Mouse (Mus musculus) adrenal gland, adult (tissue): ENCODE data around the gene Fam169b.
"Not testable (repeated sequence)": the region's sequence is repeated elsewhere in the genome, so short reads cannot be mapped to it uniquely, and the experiment has no call there.

ENCODE experiments used
- DNase-seq, 2 experiments: peaks; one replicate each; pipeline ENCODE4 v3.0.0; 2022 to 2023; ENCODE audit warnings: low spot score in 1 of 2; ENCODE audit not compliant: inconsistent age in 2 of 2

Gene Fam169b

GRCm38 (mm10) chr7:68264028-68264453, 9.6 kb upstream of the Fam169b start, which contains the start of gene Pgpep1l:
Gene Pgpep1l (minus strand): TSS chr7:68264233.
- DNase-seq: peak; percentile 30 to 71

GRCm38 (mm10) chr7:68264531-68264930, 9.1 kb upstream of the Fam169b start:
- peak; percentile 6 to 46 for DNase-seq

DNA sequence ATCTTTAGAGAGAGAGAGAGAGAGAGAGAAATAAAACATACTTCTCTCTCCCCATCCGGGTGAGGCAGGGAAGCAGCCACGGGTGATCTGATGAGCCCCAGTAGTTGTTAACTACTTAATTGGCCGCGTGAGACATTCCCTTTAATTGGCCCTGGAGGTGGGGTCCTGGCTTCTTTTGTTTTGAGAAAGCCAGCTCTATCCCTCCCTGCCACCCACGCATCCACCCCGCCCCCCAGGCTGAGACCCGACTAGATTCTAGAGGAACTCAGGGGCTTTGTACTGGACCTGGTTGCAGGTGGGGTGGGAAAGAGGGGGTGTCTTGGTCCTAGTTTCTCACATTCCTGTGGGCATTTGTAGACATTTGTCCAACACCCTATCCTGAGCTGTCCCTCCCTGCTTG, 8.2 kb upstream of the Fam169b start:
- no peak for DNase-seq

- no peak for DNase-seq
These were observed 6.9 kb upstream of the Fam169b start for GRCm38 (mm10) chr7:68266691-68267090.

DNA sequence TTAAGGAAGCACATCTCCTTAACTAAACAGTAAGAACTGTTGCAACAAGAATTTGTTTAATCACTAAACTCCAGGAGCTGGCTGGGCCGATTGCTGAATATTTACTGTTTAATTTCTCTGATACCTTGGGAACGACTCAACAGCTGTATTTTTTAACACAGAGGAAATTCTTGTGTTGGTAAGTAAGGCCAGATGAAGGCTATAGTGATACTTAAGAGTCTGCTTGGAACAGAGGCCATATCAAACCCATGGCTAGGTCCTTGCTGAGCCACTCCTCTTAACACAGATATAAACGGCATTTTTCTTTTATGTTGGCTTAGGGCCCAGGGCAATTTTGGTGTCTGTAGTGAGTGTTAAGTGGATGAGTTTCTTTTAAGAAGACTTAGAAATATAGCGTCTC, 3.1 kb upstream of the Fam169b start:
- no peak for DNase-seq

- DNase-seq: no peak
These were observed 1.8 kb upstream of the Fam169b start for GRCm38 (mm10) chr7:68271816-68272215.

- no peak for DNase-seq
These were observed 1.0 kb upstream of the Fam169b start for GRCm38 (mm10) chr7:68272607-68273006.

DNA sequence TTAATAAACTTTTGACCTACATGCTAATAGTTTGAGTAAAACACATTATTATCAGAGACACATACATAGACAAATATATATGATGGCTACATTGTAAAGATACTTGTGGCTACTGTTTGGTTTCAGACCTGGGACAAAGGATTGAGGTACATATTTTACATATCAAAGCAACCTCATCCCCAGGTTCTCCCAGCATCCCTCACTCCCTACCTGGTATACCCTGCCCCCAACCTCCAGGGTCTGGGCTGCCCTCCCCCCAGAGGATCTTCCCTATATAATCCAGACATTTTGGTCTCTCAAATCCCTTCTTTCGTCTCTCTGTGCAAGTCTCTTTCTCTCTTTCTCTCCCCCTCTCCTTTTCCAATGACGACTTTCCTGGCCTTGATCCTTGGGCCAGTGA, 579 bp downstream of the Fam169b start:
- no peak for DNase-seq

GRCm38 (mm10) chr7:68274951-68275350, 1.3 kb downstream of the Fam169b start:
- DNase-seq: no peak

DNA sequence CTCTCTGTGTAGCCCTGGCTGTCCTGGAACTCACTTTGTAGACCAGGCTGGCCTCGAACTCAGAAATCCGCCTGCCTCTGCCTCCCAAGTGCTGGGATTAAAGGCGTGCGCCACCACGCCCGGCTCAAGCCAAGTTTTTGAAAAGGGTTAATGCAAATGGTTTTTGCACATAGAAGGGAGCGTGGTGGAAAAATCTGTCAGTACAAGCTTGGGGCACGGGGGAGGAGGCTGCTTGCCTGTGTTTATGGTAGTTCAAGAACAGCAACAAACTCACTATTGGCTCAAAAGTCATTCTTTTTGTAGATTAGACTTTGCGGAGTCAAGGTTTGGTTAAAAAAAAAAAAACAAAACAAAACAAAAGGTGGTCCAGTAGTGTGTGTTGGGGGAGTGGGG, 1.8 kb downstream of the Fam169b start:
- not testable (repeated sequence) for DNase-seq

- peak; percentile 5 to 27 for DNase-seq
These were observed 2.4 kb downstream of the Fam169b start for GRCm38 (mm10) chr7:68275838-68276731.

GRCm38 (mm10) chr7:68277054-68277896, 3.6 kb downstream of the Fam169b start:
- DNase-seq: no peak

GRCm38 (mm10) chr7:68277897-68278270, 4.2 kb downstream of the Fam169b start:
- DNase-seq: no peak

GRCm38 (mm10) chr7:68278385-68278784, 4.7 kb downstream of the Fam169b start:
- no peak for DNase-seq

DNA sequence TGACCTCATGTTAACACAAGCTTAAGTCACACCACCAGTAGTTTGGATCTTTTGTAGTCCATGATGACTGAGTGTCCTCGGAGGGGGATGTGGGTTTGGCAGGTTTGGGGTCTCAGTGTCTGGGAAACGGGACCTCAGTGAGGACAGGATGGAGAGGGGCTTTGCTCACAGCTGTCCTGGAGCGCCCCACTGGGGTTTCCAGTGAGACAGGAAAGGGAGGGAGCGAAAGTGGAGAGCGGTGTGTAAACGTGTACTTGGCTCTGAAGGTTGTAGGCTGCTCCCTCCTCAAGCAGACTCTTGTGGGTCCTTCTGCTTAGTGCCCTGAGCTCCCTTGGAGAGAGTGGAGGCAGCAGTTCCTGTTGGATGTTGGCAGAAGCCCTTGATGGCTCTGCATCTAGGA, 5.3 kb downstream of the Fam169b start:
- DNase-seq: no peak

DNA sequence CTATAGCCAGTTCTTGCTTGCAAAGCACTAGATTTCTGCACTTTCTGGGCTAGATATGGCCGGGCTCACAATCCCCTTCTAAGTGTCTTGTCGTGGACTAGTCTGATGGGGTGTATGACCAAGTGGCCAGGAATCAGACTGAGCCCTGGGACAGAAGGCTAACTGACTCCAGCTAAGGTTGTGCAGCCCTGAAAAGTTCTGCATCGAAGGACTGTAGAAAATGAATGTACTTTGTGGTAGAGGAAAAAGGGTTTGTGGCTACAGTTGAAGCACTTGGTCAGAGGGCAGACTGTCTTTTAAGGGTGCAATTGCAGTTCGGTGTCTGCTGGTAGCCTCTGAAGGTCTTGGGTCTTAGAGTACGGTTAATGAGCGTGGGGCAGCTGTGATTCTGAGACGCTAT, 5.8 kb downstream of the Fam169b start:
- DNase-seq: no peak

GRCm38 (mm10) chr7:68280352-68280869, 6.8 kb downstream of the Fam169b start:
- DNase-seq: no peak

- no peak for DNase-seq
These were observed 7.7 kb downstream of the Fam169b start for GRCm38 (mm10) chr7:68281341-68281740.

DNA sequence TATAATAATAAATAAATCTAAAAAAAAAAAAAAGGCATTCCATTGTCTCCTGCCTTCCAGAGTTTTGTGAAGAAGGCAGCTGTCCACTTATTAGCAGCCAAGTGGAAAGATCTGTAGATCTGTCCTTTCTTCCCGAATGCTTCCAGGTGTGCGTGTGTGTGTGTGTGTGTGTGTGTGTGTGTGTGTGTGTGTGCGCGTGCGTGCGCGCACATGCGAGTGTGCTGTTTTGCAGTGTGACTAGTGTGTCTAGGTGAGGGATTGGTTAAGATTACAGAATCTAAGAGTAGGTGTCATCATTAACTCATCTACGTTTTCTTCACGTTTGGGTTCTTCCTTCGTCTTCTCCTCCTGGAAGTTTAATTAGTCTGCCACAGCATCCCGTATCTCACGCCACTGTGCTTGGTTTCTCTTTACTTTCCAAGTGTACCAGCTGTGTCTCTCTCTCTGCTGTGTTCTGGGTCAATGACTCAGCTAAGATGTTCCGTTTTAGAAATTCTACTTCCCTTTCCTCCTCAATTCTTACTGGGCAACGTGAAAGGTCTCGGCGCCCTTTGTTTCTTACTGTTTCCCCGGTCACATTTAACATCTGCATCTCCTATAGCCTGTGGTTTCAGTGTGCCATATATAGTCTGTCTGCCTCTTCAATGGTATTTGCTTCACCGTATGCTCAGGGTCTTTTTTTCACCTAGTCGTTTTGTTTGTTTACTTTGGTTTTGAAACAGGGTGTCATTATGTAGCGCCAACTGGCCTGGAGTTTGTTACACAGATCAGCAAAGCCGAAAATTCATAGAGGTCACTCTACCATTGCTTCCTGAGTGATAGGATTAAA, 8.9 kb downstream of the Fam169b start:
- no peak for DNase-seq

DNA sequence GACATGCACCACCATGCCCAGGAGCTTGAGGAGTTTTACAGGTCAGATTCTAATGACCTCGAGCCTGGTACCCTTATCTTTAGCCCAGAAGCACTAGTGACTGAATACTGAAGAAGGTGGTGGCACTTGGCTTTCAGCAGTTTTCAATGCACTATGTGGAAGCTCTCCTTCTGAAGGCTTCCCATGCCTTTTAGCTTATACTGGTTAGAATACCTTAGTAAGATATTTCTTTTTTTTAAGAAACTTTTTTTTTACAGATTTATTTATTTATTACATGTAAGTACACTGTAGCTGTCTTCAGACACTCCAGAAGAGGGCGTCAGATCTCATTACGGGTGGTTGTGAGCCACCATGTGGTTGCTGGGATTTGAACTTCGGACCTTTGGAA, 9.5 kb downstream of the Fam169b start:
- DNase-seq: not testable (repeated sequence)

DNA sequence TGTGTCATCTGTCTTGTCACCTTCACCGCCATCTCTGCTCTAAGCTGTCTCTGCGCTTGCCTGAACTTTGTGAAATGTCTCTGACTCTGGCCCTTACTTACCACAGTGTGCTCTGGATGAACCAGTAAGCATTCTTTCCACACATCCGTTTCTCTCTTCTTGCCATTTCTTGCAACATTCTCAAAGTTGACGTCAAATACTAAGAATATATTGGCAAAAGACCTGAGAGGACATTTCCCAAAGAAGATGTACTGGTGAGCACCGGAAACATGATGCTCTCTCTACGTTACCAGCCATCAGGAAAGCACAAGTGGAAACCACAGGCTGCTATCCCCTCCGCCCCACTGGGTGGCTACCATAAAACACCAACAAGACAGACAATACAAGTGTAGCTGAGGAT, 10.1 kb downstream of the Fam169b start:
- no peak for DNase-seq
